Mouse (Mus musculus): ENCODE results near the gene Tcirg1. TPM values are rescaled to one million over a fixed set of nuclear protein-coding genes. Genes with fewer than 3 reads are reported as not detected.

Gene Tcirg1
- polyA plus RNA-seq, 1 experiment from 2014 or later = 10.7 TPM

DNA sequence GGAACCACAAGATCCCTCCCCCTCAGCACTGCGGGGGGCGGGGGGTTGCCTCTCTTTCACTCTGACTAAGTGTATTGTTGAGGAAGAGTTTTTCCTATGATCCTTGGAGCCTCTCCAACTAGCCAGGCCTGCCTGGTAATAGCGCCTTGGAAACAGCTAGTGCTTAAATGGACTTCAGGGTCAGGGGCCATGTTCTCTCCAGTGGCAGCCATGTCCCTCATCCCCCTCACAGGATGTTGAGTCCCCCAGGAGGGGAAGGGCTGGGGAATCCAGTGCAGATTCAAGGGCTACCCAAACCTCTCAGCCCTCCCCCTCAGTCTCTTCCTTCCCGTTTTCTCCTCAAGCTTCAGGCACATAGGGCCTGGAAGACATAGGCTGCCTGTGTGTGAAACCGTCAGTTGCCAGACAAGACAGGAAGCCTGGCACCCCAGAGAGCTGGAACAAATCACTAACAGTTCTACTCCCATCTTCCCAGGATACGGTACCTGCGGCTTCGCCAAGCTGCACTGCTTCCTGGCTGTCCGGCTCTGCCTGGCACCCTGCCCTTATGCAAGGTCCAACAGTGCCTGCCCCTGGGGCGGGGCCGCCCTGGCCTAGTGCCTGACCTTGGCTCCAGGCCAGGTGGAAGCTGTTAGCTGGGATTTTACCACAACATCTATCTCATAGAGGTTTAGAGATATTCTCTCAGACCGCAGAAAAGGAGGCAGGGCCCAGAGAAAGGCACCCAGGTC, 22.4 kb upstream of the Tcirg1 start, which contains the start of gene Aldh3b1:
Aldh3b1 (minus strand) TSS at position 598 of the 731 bp plus-strand sequence.
- Histone ChIP-seq H3K27ac (ENCODE audit: low read depth, low read length) (0 out of 2 replicates have a peak within 1 kb of the TSS, but pooled peaks have one; percentile 10), H3K4me2 (replicated peaks; ENCODE audit: low read depth, low read length) (no peak within 1 kb of the TSS), H3K27me3 (ENCODE audit: control insufficient read depth, insufficient read depth, low read length) (no peaks in the 10 kb centered on the region), H3K4me3 (ENCODE audit: low read depth, low read length) (no peak within 1 kb of the TSS), H3K36me3 (ENCODE audit: control insufficient read depth, insufficient read depth, low read length) (no peaks in the 10 kb centered on the region), H3K4me1 (replicated peaks; ENCODE audit: control insufficient read depth, insufficient read depth, low read length) (no peaks in the 10 kb centered on the region), H3K9ac (ENCODE audit: low read depth, low read length) (no peak within 1 kb of the TSS), H3K9me3 (ENCODE audit: control insufficient read depth, low read length) (no peaks in the 10 kb centered on the region)
- DNase-seq (ENCODE audit: low spot score) (no peak), ATAC-seq (ENCODE audit: low FRiP score) (no peak)
- WGBS = 63% methylated on average over 12 of the region's 12 CpGs

GRCm38 (mm10) chr19:3928779-3929178, 21.8 kb upstream of the Tcirg1 start:
- Histone ChIP-seq H3K9me3 (ENCODE audit: control insufficient read depth, low read length) (no peaks in the 10 kb centered on the region), H3K4me1 (replicated peaks; ENCODE audit: control insufficient read depth, insufficient read depth, low read length) (no peaks in the 10 kb centered on the region)

GRCm38 (mm10) chr19:3927989-3928388, 21.1 kb upstream of the Tcirg1 start:
- DNase-seq (ENCODE audit: low spot score) = no peak
- H3K36me3 ChIP-seq (ENCODE audit: control insufficient read depth, insufficient read depth, low read length) = no peaks in the 10 kb centered on the region

More at GRCm38 (mm10) chr19:3928779-3929178, 21.8 kb upstream of the Tcirg1 start:
- ATAC-seq (ENCODE audit: low FRiP score) = no peak
- 91% methylated on average over 4 of the region's 4 CpGs for WGBS
- Histone ChIP-seq H3K36me3 (ENCODE audit: control insufficient read depth, insufficient read depth, low read length) (no peaks in the 10 kb centered on the region), H3K27me3 (ENCODE audit: control insufficient read depth, insufficient read depth, low read length) (no peaks in the 10 kb centered on the region), H3K27ac (ENCODE audit: low read depth, low read length) (no peak overlapping the region), H3K9ac (ENCODE audit: low read depth, low read length) (no peak overlapping the region), H3K4me2 (replicated peaks; ENCODE audit: low read depth, low read length) (no peak overlapping the region), H3K4me3 (ENCODE audit: low read depth, low read length) (no peak overlapping the region)
- DNase-seq (ENCODE audit: low spot score) = no peak

GRCm38 (mm10) chr19:3926685-3927084, 19.8 kb upstream of the Tcirg1 start:
- WGBS = 69% methylated on average over 6 of the region's 6 CpGs
- DNase-seq (ENCODE audit: low spot score) = no peak

More at GRCm38 (mm10) chr19:3927989-3928388, 21.1 kb upstream of the Tcirg1 start:
- Histone ChIP-seq H3K4me2 (replicated peaks; ENCODE audit: low read depth, low read length) (no peak overlapping the region), H3K27me3 (ENCODE audit: control insufficient read depth, insufficient read depth, low read length) (no peaks in the 10 kb centered on the region), H3K4me1 (replicated peaks; ENCODE audit: control insufficient read depth, insufficient read depth, low read length) (0 out of 2 replicates have a peak, but pooled peaks cover 3% of the 10 kb centered on the region), H3K4me3 (ENCODE audit: low read depth, low read length) (no peak overlapping the region), H3K9me3 (ENCODE audit: control insufficient read depth, low read length) (no peaks in the 10 kb centered on the region), H3K9ac (ENCODE audit: low read depth, low read length) (no peak overlapping the region), H3K27ac (ENCODE audit: low read depth, low read length) (no peak overlapping the region)
- no peak for ATAC-seq (ENCODE audit: low FRiP score)
- 87% methylated on average over 4 of the region's 4 CpGs for WGBS

DNA sequence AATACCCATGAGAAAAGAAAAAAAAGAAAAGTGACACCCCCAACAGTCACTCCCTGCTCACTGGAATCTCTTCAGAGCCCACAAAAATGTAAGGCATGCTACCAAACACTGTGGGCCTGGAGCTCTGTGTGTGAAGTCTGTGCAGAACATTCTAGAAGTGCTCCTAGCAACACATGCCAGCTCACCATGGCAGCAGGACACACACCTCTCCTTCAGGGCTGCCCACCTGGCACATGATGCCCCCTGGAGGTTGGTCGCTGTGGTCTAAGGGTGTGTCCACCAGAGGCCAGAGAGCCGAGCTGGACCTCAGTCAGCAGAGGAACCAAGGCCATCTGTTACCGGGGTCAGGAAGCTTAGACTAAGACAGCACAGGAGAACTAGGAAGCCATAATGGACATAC, 19.3 kb upstream of the Tcirg1 start:
- Histone ChIP-seq H3K36me3 (ENCODE audit: control insufficient read depth, insufficient read depth, low read length) (no peaks in the 10 kb centered on the region), H3K4me2 (replicated peaks; ENCODE audit: low read depth, low read length) (no peak overlapping the region), H3K4me1 (replicated peaks; ENCODE audit: control insufficient read depth, insufficient read depth, low read length) (0 out of 2 replicates have a peak, but pooled peaks cover 3% of the 10 kb centered on the region), H3K9me3 (ENCODE audit: control insufficient read depth, low read length) (no peaks in the 10 kb centered on the region), H3K4me3 (ENCODE audit: low read depth, low read length) (no peak overlapping the region), H3K27me3 (ENCODE audit: control insufficient read depth, insufficient read depth, low read length) (no peaks in the 10 kb centered on the region), H3K9ac (ENCODE audit: low read depth, low read length) (no peak overlapping the region), H3K27ac (ENCODE audit: low read depth, low read length) (no peak overlapping the region)
- no peak for DNase-seq (ENCODE audit: low spot score)
- ATAC-seq (ENCODE audit: low FRiP score) = no peak
- 78% methylated on average over 3 of the region's 3 CpGs for WGBS

More at GRCm38 (mm10) chr19:3926685-3927084, 19.8 kb upstream of the Tcirg1 start:
- no peaks in the 10 kb centered on the region for H3K27me3 ChIP-seq (ENCODE audit: control insufficient read depth, insufficient read depth, low read length)
- ATAC-seq (ENCODE audit: low FRiP score) = no peak
- no peak overlapping the region for H3K4me3 ChIP-seq (ENCODE audit: low read depth, low read length)
- H3K27ac ChIP-seq (ENCODE audit: low read depth, low read length) = no peak overlapping the region
- H3K4me1 ChIP-seq (replicated peaks; ENCODE audit: control insufficient read depth, insufficient read depth, low read length) = 0 out of 2 replicates have a peak, but pooled peaks cover 3% of the 10 kb centered on the region
- no peak overlapping the region for H3K9ac ChIP-seq (ENCODE audit: low read depth, low read length)
- no peaks in the 10 kb centered on the region for H3K9me3 ChIP-seq (ENCODE audit: control insufficient read depth, low read length)
- H3K36me3 ChIP-seq (ENCODE audit: control insufficient read depth, insufficient read depth, low read length) = no peaks in the 10 kb centered on the region
- no peak overlapping the region for H3K4me2 ChIP-seq (replicated peaks; ENCODE audit: low read depth, low read length)

GRCm38 (mm10) chr19:3925859-3926258, 18.9 kb upstream of the Tcirg1 start:
- Histone ChIP-seq H3K9ac (ENCODE audit: low read depth, low read length) (no peak overlapping the region), H3K36me3 (ENCODE audit: control insufficient read depth, insufficient read depth, low read length) (no peaks in the 10 kb centered on the region), H3K4me1 (replicated peaks; ENCODE audit: control insufficient read depth, insufficient read depth, low read length) (0 out of 2 replicates have a peak, but pooled peaks cover 3% of the 10 kb centered on the region), H3K4me2 (replicated peaks; ENCODE audit: low read depth, low read length) (no peak overlapping the region), H3K27me3 (ENCODE audit: control insufficient read depth, insufficient read depth, low read length) (no peaks in the 10 kb centered on the region), H3K4me3 (ENCODE audit: low read depth, low read length) (no peak overlapping the region), H3K9me3 (ENCODE audit: control insufficient read depth, low read length) (no peaks in the 10 kb centered on the region), H3K27ac (ENCODE audit: low read depth, low read length) (no peak overlapping the region)
- ATAC-seq (ENCODE audit: low FRiP score) (no peak), DNase-seq (ENCODE audit: low spot score) (no peak)
- WGBS = 86% methylated on average over 6 of the region's 6 CpGs

GRCm38 (mm10) chr19:3924868-3925267, 17.9 kb upstream of the Tcirg1 start:
- 93% methylated on average over 7 of the region's 7 CpGs for WGBS
- Histone ChIP-seq H3K27me3 (ENCODE audit: control insufficient read depth, insufficient read depth, low read length) (no peaks in the 10 kb centered on the region), H3K9ac (ENCODE audit: low read depth, low read length) (no peak overlapping the region), H3K36me3 (ENCODE audit: control insufficient read depth, insufficient read depth, low read length) (no peaks in the 10 kb centered on the region), H3K9me3 (ENCODE audit: control insufficient read depth, low read length) (no peaks in the 10 kb centered on the region), H3K4me2 (replicated peaks; ENCODE audit: low read depth, low read length) (no peak overlapping the region), H3K4me3 (ENCODE audit: low read depth, low read length) (no peak overlapping the region), H3K4me1 (replicated peaks; ENCODE audit: control insufficient read depth, insufficient read depth, low read length) (0 out of 2 replicates have a peak, but pooled peaks cover 3% of the 10 kb centered on the region), H3K27ac (ENCODE audit: low read depth, low read length) (no peak overlapping the region)
- DNase-seq (ENCODE audit: low spot score) (no peak), ATAC-seq (ENCODE audit: low FRiP score) (no peak)

GRCm38 (mm10) chr19:3924190-3924589, 17.3 kb upstream of the Tcirg1 start:
- Histone ChIP-seq H3K27ac (ENCODE audit: low read depth, low read length) (no peak overlapping the region), H3K9ac (ENCODE audit: low read depth, low read length) (no peak overlapping the region), H3K27me3 (ENCODE audit: control insufficient read depth, insufficient read depth, low read length) (no peaks in the 10 kb centered on the region), H3K36me3 (ENCODE audit: control insufficient read depth, insufficient read depth, low read length) (no peaks in the 10 kb centered on the region), H3K4me2 (replicated peaks; ENCODE audit: low read depth, low read length) (no peak overlapping the region), H3K9me3 (ENCODE audit: control insufficient read depth, low read length) (no peaks in the 10 kb centered on the region), H3K4me3 (ENCODE audit: low read depth, low read length) (no peak overlapping the region), H3K4me1 (replicated peaks; ENCODE audit: control insufficient read depth, insufficient read depth, low read length) (0 out of 2 replicates have a peak, but pooled peaks cover 3% of the 10 kb centered on the region)
- 86% methylated on average over 8 of the region's 8 CpGs for WGBS
- ATAC-seq (ENCODE audit: low FRiP score) (no peak), DNase-seq (ENCODE audit: low spot score) (no peak)

- DNase-seq (ENCODE audit: low spot score) = no peak
- Histone ChIP-seq H3K4me3 (ENCODE audit: low read depth, low read length) (no peak overlapping the region), H3K27ac (ENCODE audit: low read depth, low read length) (no peak overlapping the region), H3K4me1 (replicated peaks; ENCODE audit: control insufficient read depth, insufficient read depth, low read length) (0 out of 2 replicates have a peak, but pooled peaks cover 3% of the 10 kb centered on the region), H3K9ac (ENCODE audit: low read depth, low read length) (no peak overlapping the region), H3K4me2 (replicated peaks; ENCODE audit: low read depth, low read length) (no peak overlapping the region), H3K9me3 (ENCODE audit: control insufficient read depth, low read length) (no peaks in the 10 kb centered on the region), H3K36me3 (ENCODE audit: control insufficient read depth, insufficient read depth, low read length) (no peaks in the 10 kb centered on the region), H3K27me3 (ENCODE audit: control insufficient read depth, insufficient read depth, low read length) (no peaks in the 10 kb centered on the region)
- no peak for ATAC-seq (ENCODE audit: low FRiP score)
- 57% methylated on average over 13 of the region's 13 CpGs for WGBS
Observed at GRCm38 (mm10) chr19:3923586-3923985, 16.7 kb upstream of the Tcirg1 start.

Data from hindbrain, embryonic 11.5 days (tissue).